Mouse (Mus musculus) neural tube, embryonic 12.5 days (tissue): ENCODE measurements around the gene Abo. TPM values are rescaled to one million over a fixed set of nuclear protein-coding genes. Genes with fewer than 3 reads are reported as not detected.

Source experiments
- ATAC-seq: fragments of 200-750 bp; cut with Nextera tagmentation; 2 replicates; pipeline ENCODE4 v1.8.0; 2017; ENCODE audit warnings: low read depth, mild to moderate bottlenecking, moderate TSS enrichment, moderate library complexity; ENCODE audit not compliant: low FRiP score
- H3K27ac ChIP-seq: fragments of 300-500 bp; sonication (generic); 2 replicates; pipeline ENCODE4 v1.5.1; 2016
- H3K27me3 ChIP-seq: fragments of 300-500 bp; sonication (generic); replicated peaks from 2 replicates; pipeline ENCODE4 v1.6.1; 2016; ENCODE audit warnings: mild to moderate bottlenecking
- H3K36me3 ChIP-seq: fragments of 300-500 bp; sonication (generic); 2 replicates; pipeline ENCODE4 v1.6.1; 2016; ENCODE audit warnings: mild to moderate bottlenecking
- H3K4me1 ChIP-seq: fragments of 300-500 bp; sonication (generic); 2 replicates; pipeline ENCODE4 v1.6.1; 2016
- H3K4me2 ChIP-seq: fragments of 300-500 bp; sonication (generic); replicated peaks from 2 replicates; pipeline ENCODE4 v1.6.1; 2016; ENCODE audit warnings: mild to moderate bottlenecking
- H3K4me3 ChIP-seq: fragments of 300-500 bp; sonication (generic); 2 replicates; pipeline ENCODE4 v1.5.1; 2016
- H3K9ac ChIP-seq: fragments of 300-500 bp; sonication (generic); 2 replicates; pipeline ENCODE4 v1.6.1; 2016; ENCODE audit warnings: mild to moderate bottlenecking
- H3K9me3 ChIP-seq: fragments of 300-500 bp; sonication (generic); 2 replicates; pipeline ENCODE4 v1.6.1; 2016; ENCODE audit warnings: mild to moderate bottlenecking
- WGBS: fragments of 180-500 bp; shearing (Covaris S2); methylation state at CpG from one replicate; pipeline ENCODE4 v1.1.7; 2016; 5-methylcytosine and 5-hydroxymethylcytosine counted together
- polyA plus RNA-seq: library from polyadenylated mRNA; unstranded; fragments of >200 nt; fragmentation: Nextera tagmentation; extraction: Ambion mirVana; gene quantifications from 2 replicates; pipeline ENCODE4 v1.2.1, GENCODE M21; 2016

Gene Abo
- polyA plus RNA-seq, 1 experiment from 2014 or later: not detected

DNA sequence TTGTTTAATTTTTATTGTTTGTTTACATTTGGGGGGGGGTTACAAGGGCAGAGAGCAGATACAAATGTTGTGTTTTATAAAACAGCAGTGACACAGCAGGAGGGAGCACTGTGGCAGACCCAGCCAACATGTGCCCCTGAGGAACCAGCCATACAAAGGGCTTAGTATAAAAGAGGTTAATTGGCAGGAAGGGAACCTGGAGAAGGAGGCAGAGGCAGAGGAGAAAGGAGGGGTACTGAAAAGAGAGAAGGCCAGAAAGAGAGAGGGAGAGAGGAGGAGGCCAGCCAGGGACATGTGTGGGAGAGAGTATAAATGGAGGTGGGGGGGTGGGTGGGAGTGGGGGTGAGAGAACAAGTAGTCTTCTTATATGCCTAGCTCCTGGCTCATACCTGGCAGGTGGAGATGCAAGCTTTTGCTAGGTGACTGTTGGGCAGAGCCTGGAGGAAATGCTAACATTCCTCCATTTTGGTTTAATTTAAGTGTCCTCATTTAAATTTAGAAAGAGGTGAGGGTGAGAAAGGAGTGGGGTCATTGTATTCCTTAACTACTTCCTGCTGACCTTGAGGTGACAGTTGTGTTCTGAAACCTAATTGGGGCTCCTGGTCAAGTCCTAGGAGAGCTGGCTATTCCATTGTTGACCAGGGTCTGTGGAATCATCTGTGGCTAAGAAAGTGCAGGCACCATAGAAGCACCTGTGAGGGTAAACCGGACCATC lies 37.4 kb downstream of the Abo start:
- H3K4me1 ChIP-seq: no peaks in the 10 kb centered on the region
- no peak overlapping the region for H3K4me2 ChIP-seq
- no peaks in the 10 kb centered on the region for H3K27me3 ChIP-seq
- no peaks in the 10 kb centered on the region for H3K36me3 ChIP-seq
- no peak for ATAC-seq
- H3K9me3 ChIP-seq: no peaks in the 10 kb centered on the region
- no peak overlapping the region for H3K4me3 ChIP-seq
- H3K9ac ChIP-seq: no peak overlapping the region
- no peak overlapping the region for H3K27ac ChIP-seq
- 88% methylated on average over 1 of the region's 1 CpGs for WGBS

Other genes starting within 250 kb of the Abo start
- 66.1 and 76.2 TPM in 2 replicates for gene Fam69b, start 236.5 kb downstream of the Abo start, polyA plus RNA-seq
- not detected in 2 replicates for gene Lcn4, start 193.7 kb downstream of the Abo start, polyA plus RNA-seq
- 28.8 and 30.2 TPM in 2 replicates for gene Surf6, start 37.9 kb upstream of the Abo start, polyA plus RNA-seq
- gene Med22, start 45.7 kb upstream of the Abo start, polyA plus RNA-seq: 112 and 115 TPM in 2 replicates
- 467 and 486 TPM in 2 replicates for gene Rpl7a, start 45.8 kb upstream of the Abo start, polyA plus RNA-seq
- gene Surf2, start 51.4 kb upstream of the Abo start, polyA plus RNA-seq: 55.3 and 55.7 TPM in 2 replicates
- 56.3 and 59.5 TPM in 2 replicates for gene Surf1, start 51.6 kb upstream of the Abo start, polyA plus RNA-seq
- gene Surf4, start 68.9 kb upstream of the Abo start, polyA plus RNA-seq: 137 and 140 TPM in 2 replicates
- gene Stkld1, start 69.1 kb upstream of the Abo start, polyA plus RNA-seq: 0.20 TPM in 1 of 2 replicates, not detected in the other
- 41.1 and 42.3 TPM in 2 replicates for gene Rexo4, start 99.4 kb upstream of the Abo start, polyA plus RNA-seq
- not detected in 2 replicates for gene Adamts13, start 108.4 kb upstream of the Abo start, polyA plus RNA-seq
- gene Cacfd1, start 144.9 kb upstream of the Abo start, polyA plus RNA-seq: 124 and 130 TPM in 2 replicates
- 6.1 and 7.9 TPM in 2 replicates for gene Slc2a6, start 163.0 kb upstream of the Abo start, polyA plus RNA-seq
- 6.4 and 7.0 TPM in 2 replicates for gene Mymk, start 207.2 kb upstream of the Abo start, polyA plus RNA-seq
- 6.4 and 9.3 TPM in 2 replicates for gene Adamtsl2, start 214.4 kb upstream of the Abo start, polyA plus RNA-seq